Mouse (Mus musculus) intestine, embryonic 14.5 days (tissue): ENCODE measurements at regions not wholly inside any gene's neighbourhood (a gene's known extent, or its start where the extent isn't known, plus 50 kb on each side); places are given as distances from the start of the nearest gene placed in this dataset.
A peak's percentile ranks its signal among the peaks of the same experiment; 100 is the strongest.

Experiments used
- ATAC-seq: fragments of 200-750 bp; cut with Nextera tagmentation; replicated peaks from 2 replicates; pipeline ENCODE4 v1.8.0; 2017; ENCODE audit warnings: low read depth, moderate number of reproducible peaks, moderate TSS enrichment, moderate library complexity; ENCODE audit not compliant: low FRiP score, low TSS enrichment
- DNase-seq: peaks from one replicate; pipeline ENCODE4 v3.0.0-alpha.2; 2018; ENCODE audit warnings: low spot score
- H3K27ac ChIP-seq: fragments of 300-500 bp; sonication (generic); 2 replicates; pipeline ENCODE4 v1.5.1; 2014; ENCODE audit warnings: low read depth, mild to moderate bottlenecking, control low read depth
- H3K27me3 ChIP-seq: fragments of 300-500 bp; sonication (generic); replicated peaks from 2 replicates; pipeline ENCODE4 v1.6.1; 2014; ENCODE audit warnings: low read length, control low read depth; ENCODE audit not compliant: control insufficient read depth, insufficient read depth
- H3K36me3 ChIP-seq: fragments of 300-500 bp; sonication (generic); 2 replicates; pipeline ENCODE4 v1.6.1; 2014; ENCODE audit warnings: low read length, control low read depth; ENCODE audit not compliant: control insufficient read depth, insufficient read depth
- H3K4me1 ChIP-seq: fragments of 300-500 bp; sonication (generic); replicated peaks from 2 replicates; pipeline ENCODE4 v1.6.1; 2014; ENCODE audit warnings: low read length, control low read depth, mixed read lengths; ENCODE audit not compliant: control insufficient read depth, insufficient read depth
- H3K4me2 ChIP-seq: fragments of 300-500 bp; sonication (generic); 2 replicates; pipeline ENCODE4 v1.6.1; 2014; ENCODE audit warnings: low read length
- H3K4me3 ChIP-seq: fragments of 300-500 bp; sonication (generic); 2 replicates; pipeline ENCODE4 v1.5.1; 2014; ENCODE audit warnings: low read depth, low read length, control low read depth, mixed read lengths
- H3K9ac ChIP-seq: fragments of 300-500 bp; sonication (generic); 2 replicates; pipeline ENCODE4 v1.6.1; 2014; ENCODE audit warnings: mild to moderate bottlenecking, low read length
- H3K9me3 ChIP-seq: fragments of 300-500 bp; sonication (generic); 2 replicates; pipeline ENCODE4 v1.6.1; 2016; ENCODE audit warnings: low read length, control low read depth; ENCODE audit not compliant: control insufficient read depth
- WGBS: fragments of 180-500 bp; shearing (Covaris S2); extraction: QIAGEN DNeasy Blood & Tissue Kit; methylation state at CpG from one replicate; pipeline ENCODE4 v1.1.7; 2014; 5-methylcytosine and 5-hydroxymethylcytosine counted together

- H3K9me3 ChIP-seq, result 0 out of 2 replicates have a peak, but pooled peaks cover 3% of the 10 kb centered on the region
- no peak for ATAC-seq
- H3K4me1 ChIP-seq, result peaks cover 6% of the 10 kb centered on the region; the same call in 1 of the 2 replicates
- no peak overlapping the region for H3K4me2 ChIP-seq
- H3K4me3 ChIP-seq, result no peak overlapping the region
- H3K27ac ChIP-seq, result no peak overlapping the region
- no peaks in the 10 kb centered on the region for H3K36me3 ChIP-seq
- H3K9ac ChIP-seq, result no peak overlapping the region
- 94% methylated on average over 1 of the region's 1 CpGs for WGBS
- DNase-seq, result no peak
- H3K27me3 ChIP-seq, result no peaks in the 10 kb centered on the region
These were observed 165.0 kb downstream of the Cth start for GRCm38 (mm10) chr3:157759856-157760255.

- WGBS, result 86% methylated on average over 4 of the region's 4 CpGs
These were observed 170.1 kb downstream of the Cth start for GRCm38 (mm10) chr3:157754826-157755225.

GRCm38 (mm10) chr3:157750266-157750665, 174.6 kb downstream of the Cth start:
- Histone ChIP-seq H3K27me3 (no peaks in the 10 kb centered on the region), H3K4me3 (no peak overlapping the region), H3K9ac (no peak overlapping the region), H3K4me1 (no peaks in the 10 kb centered on the region), H3K27ac (no peak overlapping the region), H3K36me3 (no peaks in the 10 kb centered on the region), H3K4me2 (no peak overlapping the region), H3K9me3 (no peaks in the 10 kb centered on the region)
- ATAC-seq (no peak), DNase-seq (no peak)
- WGBS, result 93% methylated on average over 3 of the region's 3 CpGs

More at GRCm38 (mm10) chr3:157754826-157755225, 170.1 kb downstream of the Cth start:
- Histone ChIP-seq H3K4me1 (no peaks in the 10 kb centered on the region), H3K36me3 (no peaks in the 10 kb centered on the region), H3K4me2 (no peak overlapping the region), H3K9ac (no peak overlapping the region), H3K27ac (no peak overlapping the region), H3K4me3 (no peak overlapping the region), H3K9me3 (0 out of 2 replicates have a peak, but pooled peaks cover 3% of the 10 kb centered on the region), H3K27me3 (no peaks in the 10 kb centered on the region)
- DNase-seq, result no peak
- ATAC-seq, result no peak

GRCm38 (mm10) chr3:157748395-157749037, 176.4 kb downstream of the Cth start:
- H3K9ac ChIP-seq, result no peak overlapping the region
- H3K9me3 ChIP-seq, result no peaks in the 10 kb centered on the region
- no peaks in the 10 kb centered on the region for H3K27me3 ChIP-seq
- H3K4me2 ChIP-seq, result no peak overlapping the region
- ATAC-seq, result no peak
- H3K27ac ChIP-seq, result no peak overlapping the region
- no peak overlapping the region for H3K4me3 ChIP-seq
- 81% methylated on average over 3 of the region's 3 CpGs for WGBS
- no peaks in the 10 kb centered on the region for H3K4me1 ChIP-seq
- DNase-seq, result no peak
- H3K36me3 ChIP-seq, result no peaks in the 10 kb centered on the region

GRCm38 (mm10) chr3:157743000-157743399, 176.3 kb downstream of the Ptger3 start:
- Histone ChIP-seq H3K27me3 (no peaks in the 10 kb centered on the region), H3K27ac (no peak overlapping the region), H3K4me2 (no peak overlapping the region), H3K9me3 (no peaks in the 10 kb centered on the region), H3K4me1 (peaks cover 6% of the 10 kb centered on the region; the same call in 1 of the 2 replicates), H3K4me3 (no peak overlapping the region), H3K36me3 (no peaks in the 10 kb centered on the region), H3K9ac (no peak overlapping the region)
- DNase-seq, result no peak
- ATAC-seq, result no peak
- WGBS, result 44% methylated on average over 1 of the region's 1 CpGs

- DNase-seq, result no peak
- no peak overlapping the region for H3K4me2 ChIP-seq
- no peak overlapping the region for H3K4me3 ChIP-seq
- H3K27ac ChIP-seq, result no peak overlapping the region
- ATAC-seq, result 0 out of 2 replicates have a peak, but pooled peaks have one; percentile 40
- no peaks in the 10 kb centered on the region for H3K9me3 ChIP-seq
- H3K4me1 ChIP-seq, result peaks cover 6% of the 10 kb centered on the region; the same call in 1 of the 2 replicates
- H3K36me3 ChIP-seq, result no peaks in the 10 kb centered on the region
- 50% methylated on average over 1 of the region's 1 CpGs for WGBS
- H3K9ac ChIP-seq, result no peak overlapping the region
- no peaks in the 10 kb centered on the region for H3K27me3 ChIP-seq
These were observed 173.1 kb downstream of the Ptger3 start for GRCm38 (mm10) chr3:157739628-157740294.

- WGBS, result 84% methylated on average over 4 of the region's 4 CpGs
- no peak for ATAC-seq
- Histone ChIP-seq H3K4me3 (no peak overlapping the region), H3K27ac (no peak overlapping the region), H3K9me3 (no peaks in the 10 kb centered on the region), H3K4me2 (no peak overlapping the region), H3K36me3 (no peaks in the 10 kb centered on the region), H3K27me3 (no peaks in the 10 kb centered on the region), H3K9ac (no peak overlapping the region), H3K4me1 (no peaks in the 10 kb centered on the region)
- no peak for DNase-seq
These were observed 165.6 kb downstream of the Ptger3 start for GRCm38 (mm10) chr3:157732136-157732940.

- ATAC-seq (no peak), DNase-seq (no peak)
- H3K27ac ChIP-seq, result no peak overlapping the region
- H3K27me3 ChIP-seq, result no peaks in the 10 kb centered on the region
- no peak overlapping the region for H3K4me3 ChIP-seq
- H3K9me3 ChIP-seq, result no peaks in the 10 kb centered on the region
- H3K9ac ChIP-seq, result no peak overlapping the region
- H3K4me1 ChIP-seq, result no peaks in the 10 kb centered on the region
- H3K4me2 ChIP-seq, result no peak overlapping the region
- 45% methylated on average over 1 of the region's 1 CpGs for WGBS
- no peaks in the 10 kb centered on the region for H3K36me3 ChIP-seq
These were observed 163.1 kb downstream of the Ptger3 start for GRCm38 (mm10) chr3:157729711-157730367.
